Mouse (Mus musculus): Measurements from ENCODE around the gene Platr17. TPM values are rescaled to one million over a fixed set of nuclear protein-coding genes. Genes with fewer than 3 reads are reported as not detected.

Gene Platr17
- total RNA-seq, 2 experiments from 2014 or later = not detected

GRCm38 (mm10) chr17:33919351-33920281, 14.7 kb downstream of the Platr17 start:
- DNase-seq (ENCODE audit: low spot score in 2 of 2) = peak in 1 of 2 experiments; percentile 59

DNA sequence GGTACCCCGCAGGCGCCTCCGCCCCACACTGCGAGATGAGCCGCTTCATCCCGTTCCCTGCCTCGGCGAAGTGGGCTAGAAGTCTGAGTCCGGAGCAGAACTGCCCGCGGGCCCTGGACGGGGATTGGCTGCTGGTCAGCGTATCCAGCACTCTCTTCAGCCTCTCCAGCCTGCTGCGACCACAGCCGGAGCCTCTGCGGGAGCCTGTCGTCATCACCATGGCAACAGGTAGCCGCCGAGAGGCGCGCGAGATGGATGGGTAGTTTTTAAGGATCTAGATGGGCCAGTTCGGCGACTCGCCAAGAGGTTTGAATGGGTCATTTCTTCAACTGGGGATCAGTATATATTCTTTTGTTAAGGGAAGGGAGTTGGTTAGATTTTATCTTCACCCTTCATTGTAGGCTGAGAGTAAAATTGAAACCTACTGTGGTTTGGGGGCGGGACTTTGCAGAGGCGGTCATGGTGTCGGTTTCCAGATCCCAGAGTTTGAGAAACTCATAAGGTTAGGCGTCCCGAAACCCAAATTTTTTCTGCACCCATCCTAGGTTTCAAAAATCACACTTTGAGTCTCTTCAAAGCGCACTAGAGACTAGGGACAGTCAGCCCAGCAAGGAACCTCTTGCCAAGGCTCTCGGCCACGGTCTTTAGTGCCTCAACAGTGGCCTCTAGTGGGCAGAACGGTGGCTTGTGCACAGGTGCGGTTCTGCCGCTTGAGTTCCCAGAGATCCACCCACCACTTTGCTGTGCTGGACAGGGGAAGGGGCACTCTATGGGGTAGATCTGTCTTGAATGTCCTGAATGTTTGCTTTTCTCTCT, 15.6 kb downstream of the Platr17 start:
- DNase-seq (ENCODE audit: low spot score in 2 of 2) = peak in 1 of 2 experiments; percentile 81

DNA sequence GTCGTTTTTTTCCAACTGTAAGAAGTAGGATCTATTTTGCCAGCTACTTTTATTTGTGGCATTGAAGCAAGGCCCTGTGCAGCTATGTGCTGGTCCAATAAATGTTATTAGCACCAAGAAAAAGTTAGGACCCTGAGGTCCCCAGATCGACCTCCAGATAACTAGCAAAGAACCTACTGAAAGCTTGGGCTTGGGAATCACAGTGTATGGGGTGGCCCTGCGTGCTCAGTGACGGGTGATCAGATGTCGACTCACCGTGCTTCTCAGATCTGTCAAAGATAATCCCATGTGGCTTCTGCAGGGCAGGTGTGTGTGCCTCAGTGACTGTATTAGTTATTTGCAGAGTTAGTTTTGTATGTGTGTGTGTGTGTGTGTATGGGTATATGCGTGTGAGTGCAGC, 16.4 kb downstream of the Platr17 start:
- no peak for DNase-seq (ENCODE audit: low spot score in 2 of 2)

DNA sequence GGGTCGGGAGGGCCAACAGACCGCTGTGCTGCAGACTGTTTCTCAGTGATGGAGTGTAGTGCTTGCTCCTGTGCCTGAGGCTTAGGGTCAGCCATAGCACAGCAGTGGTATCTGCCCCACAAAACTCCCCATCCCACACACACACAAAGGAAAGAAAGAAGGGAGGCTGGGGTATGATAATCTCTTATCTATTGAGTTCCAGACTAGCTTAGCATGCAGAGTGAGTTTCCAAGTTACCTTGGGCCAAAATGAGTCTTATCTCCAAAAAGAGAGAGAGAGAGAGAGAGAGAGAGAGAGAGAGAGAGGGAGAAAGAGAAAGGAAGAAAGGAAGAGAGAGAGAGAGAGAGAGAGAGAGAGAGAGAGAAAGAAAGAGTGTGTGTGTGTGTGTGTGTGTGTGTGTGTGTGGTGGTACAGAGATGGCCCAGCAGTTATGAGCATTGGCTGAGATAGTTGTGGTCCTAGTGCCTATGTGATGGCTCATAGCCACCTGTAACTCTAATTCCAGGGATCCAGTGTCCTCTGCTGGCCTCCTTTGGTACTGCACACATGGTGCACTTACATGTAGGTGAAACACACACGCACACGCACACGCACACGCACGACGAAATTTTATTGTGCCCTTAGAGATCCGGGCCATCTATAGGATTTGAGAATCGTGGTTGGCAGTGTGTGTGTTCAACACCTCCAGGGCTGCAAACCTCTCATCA, 19.8 kb downstream of the Platr17 start:
- DNase-seq (ENCODE audit: low spot score in 2 of 2) = no peak

- DNase-seq (ENCODE audit: low spot score in 2 of 2) = no peak
Observed at GRCm38 (mm10) chr17:33925406-33926116, 20.6 kb downstream of the Platr17 start.

GRCm38 (mm10) chr17:33926207-33926932, 21.4 kb downstream of the Platr17 start:
- DNase-seq (ENCODE audit: low spot score in 2 of 2) = no peak

DNA sequence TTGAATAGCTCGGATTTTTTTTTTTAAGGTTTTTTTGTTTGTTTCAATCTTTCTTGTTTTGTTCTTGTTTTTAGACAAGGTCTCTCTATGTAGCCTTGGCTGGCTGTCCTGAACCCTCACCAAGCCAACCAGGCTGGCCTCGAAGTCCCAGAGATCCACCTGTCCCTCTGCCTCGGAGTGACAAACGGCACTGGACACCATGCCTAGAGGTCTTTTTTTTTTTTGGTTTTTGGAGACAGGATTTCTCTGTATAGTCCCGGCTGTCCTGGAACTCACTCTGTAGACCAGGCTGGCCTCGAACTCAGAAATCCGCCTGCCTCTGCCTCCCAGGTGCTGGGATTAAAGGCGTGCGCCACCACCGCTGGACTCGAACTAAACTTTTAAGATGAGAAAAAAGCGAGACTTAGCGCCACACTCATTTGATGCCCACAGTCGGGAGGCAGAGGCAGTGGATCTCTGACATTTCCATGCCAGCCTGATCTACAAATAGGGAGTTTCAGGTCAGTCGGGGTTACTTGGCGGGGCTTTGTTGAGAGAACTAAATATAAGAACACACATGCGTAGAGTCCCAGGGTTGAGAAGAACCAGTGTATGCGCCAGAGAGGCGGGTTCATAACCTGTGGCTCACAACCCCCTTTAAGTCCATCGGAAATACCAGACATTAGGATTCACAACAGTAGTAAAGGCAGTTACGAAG, 23.5 kb downstream of the Platr17 start:
- no peak for DNase-seq (ENCODE audit: low spot score in 2 of 2)

GRCm38 (mm10) chr17:33929371-33930279, 24.7 kb downstream of the Platr17 start, which contains the start of gene Rgl2:
Gene Rgl2 (plus strand): TSS chr17:33929543.
- peak; percentile 95 for DNase-seq (ENCODE audit: low spot score in 2 of 2)

DNA sequence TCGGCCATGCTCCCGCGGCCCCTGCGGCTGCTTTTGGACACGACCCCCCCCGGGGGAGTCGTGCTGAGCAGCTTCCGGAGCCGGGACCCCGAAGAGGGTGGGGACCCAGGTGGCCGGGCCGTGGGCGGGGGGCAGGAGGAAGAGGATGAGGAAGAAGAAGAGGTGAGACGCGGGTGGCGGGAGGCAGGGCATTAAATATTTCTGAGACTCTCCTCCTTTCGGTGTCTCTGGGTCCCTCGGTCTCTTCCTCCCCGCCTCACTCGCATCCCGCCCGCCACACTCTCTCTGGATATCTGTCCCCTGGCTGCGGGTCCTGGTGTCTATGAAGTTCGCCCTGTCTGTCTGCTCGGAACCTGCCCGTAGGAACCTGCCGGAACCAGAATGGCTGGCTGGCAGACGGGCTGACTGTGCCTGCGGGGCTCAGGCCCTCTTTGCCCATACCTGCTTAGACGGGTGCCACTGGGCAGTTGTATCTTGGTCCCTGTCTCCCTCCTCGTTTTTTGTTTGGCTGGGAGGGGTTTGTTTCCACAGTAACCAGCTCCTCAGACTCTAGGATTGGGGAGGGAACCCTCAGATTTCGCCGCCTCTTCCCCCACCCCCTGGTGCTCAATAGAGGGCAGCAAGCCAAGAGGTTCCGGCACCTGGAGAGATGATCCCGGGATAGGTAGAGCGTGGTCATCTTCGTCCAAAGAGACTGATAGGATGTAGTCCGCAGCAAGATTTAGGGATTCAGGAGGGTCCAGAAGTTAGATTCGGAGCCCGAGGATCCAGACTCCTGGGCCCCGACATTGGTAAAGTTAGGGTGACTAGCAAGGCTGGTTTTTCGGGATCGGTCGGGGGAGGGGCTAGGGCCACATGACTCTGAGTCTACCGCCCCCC, 25.6 kb downstream of the Platr17 start:
- peak in 1 of 2 experiments; percentile 44 for DNase-seq (ENCODE audit: low spot score in 2 of 2)

DNA sequence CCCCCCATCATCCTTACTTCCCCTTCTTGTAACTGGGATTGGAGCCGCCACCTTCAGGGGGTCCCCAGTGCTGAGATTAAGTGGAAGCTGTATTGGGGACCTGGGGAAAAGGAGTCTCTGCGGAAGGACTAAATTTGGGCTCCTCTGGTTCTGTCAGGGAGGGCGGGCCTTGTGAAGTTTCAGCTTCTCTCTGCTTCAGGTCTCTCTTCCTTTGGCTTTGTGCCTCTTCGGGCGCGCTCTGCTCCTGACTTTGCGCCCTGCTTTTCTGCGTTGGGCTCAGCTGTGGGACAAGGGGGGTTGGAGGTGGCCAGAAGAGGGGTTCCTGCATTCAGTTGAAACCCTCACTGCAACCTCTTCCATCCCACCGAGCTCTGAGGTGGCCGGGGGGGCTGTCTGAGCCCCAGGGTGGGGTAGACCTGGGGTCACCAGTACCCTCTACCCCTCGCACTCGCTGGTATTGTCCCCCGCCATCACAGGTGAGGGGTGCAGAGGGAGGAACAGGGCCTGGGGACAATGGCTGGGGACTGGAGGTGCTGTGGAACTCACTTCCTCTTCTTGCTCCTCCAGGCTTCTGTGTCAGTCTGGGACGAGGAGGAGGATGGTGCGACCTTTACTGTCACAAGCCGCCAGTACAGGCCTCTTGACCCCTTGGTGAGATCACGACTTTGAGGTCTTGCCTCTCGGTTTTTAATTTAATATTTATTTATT, 26.4 kb downstream of the Platr17 start:
- no peak for DNase-seq (ENCODE audit: low spot score in 2 of 2)

DNA sequence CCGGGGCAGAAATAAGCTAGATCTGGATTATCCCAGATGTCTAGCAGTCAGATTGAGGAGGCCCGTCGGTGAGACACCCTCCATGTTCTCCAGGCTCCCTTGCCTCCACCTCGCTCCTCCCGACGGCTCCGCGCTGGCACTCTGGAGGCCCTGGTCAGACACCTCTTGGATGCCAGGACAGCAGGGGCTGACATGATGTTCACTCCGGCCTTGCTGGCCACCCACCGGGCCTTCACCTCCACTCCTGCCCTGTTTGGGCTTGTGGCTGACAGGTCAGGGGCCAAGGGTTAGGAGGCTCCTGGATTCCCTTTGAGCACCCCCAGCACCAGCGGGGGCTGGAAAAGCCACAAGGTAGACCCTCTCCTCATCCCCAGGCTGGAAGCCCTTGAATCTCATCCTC, 27.0 kb downstream of the Platr17 start:
- DNase-seq (ENCODE audit: low spot score in 2 of 2) = no peak

- no peak for DNase-seq (ENCODE audit: low spot score in 2 of 2)
Observed at GRCm38 (mm10) chr17:33932448-33932847, 27.5 kb downstream of the Platr17 start.

DNA sequence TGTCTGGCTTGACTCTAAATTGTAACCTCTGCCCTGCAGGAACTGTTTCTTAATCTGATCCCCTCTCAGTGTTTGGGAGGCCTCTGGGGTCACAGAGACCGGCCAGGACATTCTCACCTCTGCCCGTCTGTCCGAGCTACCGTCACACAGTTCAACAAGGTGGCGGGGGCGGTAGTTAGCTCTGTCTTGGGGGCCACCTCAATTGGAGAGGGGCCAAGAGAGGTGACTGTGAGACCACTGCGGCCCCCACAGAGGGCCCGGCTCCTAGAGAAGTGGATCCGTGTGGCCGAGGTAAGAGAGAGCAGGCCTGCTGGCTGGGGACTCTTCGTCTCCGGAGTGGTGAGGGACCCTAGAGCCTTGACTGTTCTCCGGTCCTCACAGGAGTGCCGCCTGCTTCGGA, 28.0 kb downstream of the Platr17 start:
- DNase-seq (ENCODE audit: low spot score in 2 of 2) = no peak

DNA sequence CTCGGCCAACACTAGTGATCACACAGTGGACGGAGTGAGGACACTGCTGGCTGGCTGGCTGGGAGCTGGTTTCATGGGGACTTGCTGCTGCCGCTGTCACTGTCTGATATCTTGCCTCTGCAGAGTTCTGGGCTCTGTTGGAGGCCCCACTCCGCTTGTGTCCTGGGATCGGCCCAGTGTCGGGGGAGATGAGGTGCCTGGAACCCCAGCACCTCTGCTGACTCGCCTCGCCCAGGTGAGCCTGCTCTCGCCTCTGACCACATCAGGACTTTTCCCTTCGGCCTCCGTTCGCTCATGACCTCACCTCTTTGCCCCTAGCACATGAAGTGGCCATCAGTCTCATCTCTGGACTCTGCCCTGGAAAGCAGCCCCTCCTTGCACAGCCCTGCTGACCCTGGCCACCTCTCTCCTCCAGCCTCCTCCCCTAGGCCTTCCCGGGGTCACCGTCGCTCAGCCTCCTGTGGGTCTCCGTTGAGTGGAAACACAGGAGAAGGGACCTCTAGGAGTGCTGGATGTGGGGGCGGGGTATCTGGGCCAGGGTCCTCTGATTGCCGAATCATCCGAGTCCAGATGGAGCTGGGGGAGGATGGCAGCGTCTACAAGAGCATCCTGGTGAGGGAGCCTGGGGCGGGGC, 30.6 kb downstream of the Platr17 start:
- DNase-seq (ENCODE audit: low spot score in 2 of 2) = no peak

DNA sequence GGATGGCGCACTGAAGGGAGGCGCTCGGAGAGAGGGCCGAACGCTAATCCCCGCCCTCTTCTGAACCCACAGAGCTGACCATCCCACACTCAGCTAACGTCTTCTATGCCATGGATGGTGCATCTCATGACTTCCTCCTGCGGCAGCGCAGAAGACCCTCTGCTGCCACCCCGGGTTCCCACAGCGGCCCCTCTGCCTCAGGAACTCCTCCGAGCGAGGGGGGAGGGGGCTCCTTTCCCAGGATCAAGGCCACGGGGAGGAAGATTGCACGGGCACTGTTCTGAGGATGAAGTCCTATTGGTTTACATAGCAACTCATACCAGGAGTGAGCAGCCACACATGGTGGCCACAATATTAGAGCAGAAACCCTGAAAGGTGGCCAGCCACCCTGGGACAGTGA, 32.1 kb downstream of the Platr17 start:
- no peak for DNase-seq (ENCODE audit: low spot score in 2 of 2)

DNA sequence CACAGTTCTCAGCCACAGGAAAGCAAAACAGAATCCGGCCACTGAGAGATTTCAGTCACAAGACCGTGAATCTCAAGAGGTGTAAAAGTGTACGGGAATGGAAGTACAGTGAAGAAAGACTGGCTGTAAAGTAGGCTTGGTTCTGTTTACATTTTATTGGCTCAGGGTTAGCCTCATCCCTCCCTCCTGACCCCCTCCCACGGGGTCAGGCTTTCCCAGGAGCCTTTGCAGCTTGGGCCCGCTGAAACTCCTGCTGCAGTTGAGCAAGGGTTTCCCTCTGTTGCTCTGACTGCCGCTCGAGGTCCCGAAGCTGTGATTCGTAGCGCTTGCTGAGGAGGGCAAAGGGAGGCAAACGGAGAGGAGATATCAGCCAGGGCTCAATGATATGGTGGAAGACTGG, 33.8 kb downstream of the Platr17 start:
- no peak for DNase-seq (ENCODE audit: low spot score in 2 of 2)

All from gastrocnemius, postnatal 4 days (tissue).